Mouse (Mus musculus) CH12.LX (cell line): ENCODE data around the gene Hist1h2bf. TPM values are rescaled to one million over a fixed set of nuclear protein-coding genes. Genes with fewer than 3 reads are reported as not detected.

ENCODE experiments used
- DNase-seq: peaks from one replicate; pipeline ENCODE4 v3.0.0-alpha.2; 2013; ENCODE audit errors: extremely low read depth
- H3K27ac ChIP-seq: 2 replicates; pipeline ENCODE4 v1.5.1; 2012; ENCODE audit warnings: low read depth, mild to moderate bottlenecking, control low read depth, moderate library complexity; ENCODE audit not compliant: insufficient read depth
- H3K27me3 ChIP-seq: replicated peaks from 2 replicates; pipeline ENCODE3; 2012; ENCODE audit warnings: inconsistent platforms
- H3K36me3 ChIP-seq, 2 experiments: replicated peaks in 1 of 2; 2 replicates each; pipeline versions ENCODE3 to v1.6.1; 2012; ENCODE audit warnings: inconsistent platforms in 1 of 2, low read length in 1 of 2, mild to moderate bottlenecking in 1 of 2, mixed read lengths in 1 of 2, moderate library complexity in 1 of 2; ENCODE audit not compliant: control insufficient read depth in 1 of 2, insufficient read depth in 1 of 2
- H3K4me1 ChIP-seq, 2 experiments: 2 replicates each; pipeline ENCODE4 v1.6.1; 2012; ENCODE audit warnings: inconsistent platforms in 1 of 2, moderate library complexity in 1 of 2; ENCODE audit not compliant: insufficient read depth in 2 of 2, control insufficient read depth in 1 of 2
- H3K4me2 ChIP-seq: 2 replicates; pipeline ENCODE4 v1.6.1; 2012; ENCODE audit warnings: low read depth, mild to moderate bottlenecking, control low read depth; ENCODE audit not compliant: poor library complexity, insufficient read depth, severe bottlenecking
- H3K4me3 ChIP-seq, 3 experiments: fragments of 150-350 bp in 1 of 3; sonication (generic) in 1 of 3; replicated peaks in 1 of 3; 2 replicates each; pipeline versions ENCODE3 to v1.5.1; 2011 to 2012; ENCODE audit warnings: low read depth in 2 of 3, low read length in 2 of 3, mild to moderate bottlenecking in 2 of 3, moderate library complexity in 2 of 3, control low read depth in 1 of 3, improper control_type of control experiment in 1 of 3, inconsistent platforms in 1 of 3, mixed read lengths in 1 of 3; ENCODE audit not compliant: poor library complexity in 1 of 3
- H3K79me2 ChIP-seq: replicated peaks from 2 replicates; pipeline ENCODE4 v1.6.1; 2012; ENCODE audit warnings: mild to moderate bottlenecking, moderate library complexity; ENCODE audit not compliant: control insufficient read depth, poor library complexity, insufficient read depth, severe bottlenecking; ENCODE audit errors: extremely low read depth
- H3K9ac ChIP-seq: 2 replicates; pipeline ENCODE4 v1.6.1; 2012; ENCODE audit warnings: low read depth, mild to moderate bottlenecking, control low read depth, moderate library complexity; ENCODE audit not compliant: insufficient read depth
- H3K9me3 ChIP-seq: replicated peaks from 2 replicates; pipeline ENCODE3; 2012; ENCODE audit warnings: low read length, inconsistent platforms, mixed read lengths
- E2F4 ChIP-seq: IDR thresholded peaks from 2 replicates; pipeline ENCODE4 v1.6.1; 2011; ENCODE audit warnings: low read depth, low read length, improper control_type of control experiment; ENCODE audit not compliant: insufficient replicate concordance
- EP300 ChIP-seq: IDR thresholded peaks from 2 replicates; pipeline ENCODE4 v1.6.1; 2011; ENCODE audit warnings: low read length, improper control_type of control experiment
- ETS1 ChIP-seq: conservative IDR thresholded peaks from 2 replicates; pipeline ENCODE4 v1.6.1; 2012; ENCODE audit warnings: low read depth, mild to moderate bottlenecking, inconsistent platforms, low read length, improper control_type of control experiment, moderate library complexity
- GABPA ChIP-seq: IDR thresholded peaks from 2 replicates; pipeline ENCODE4 v1.6.1; 2012; ENCODE audit warnings: low read depth, low read length, improper control_type of control experiment, inconsistent platforms; ENCODE audit not compliant: insufficient replicate concordance
- HCFC1 ChIP-seq: IDR thresholded peaks from 2 replicates; pipeline ENCODE4 v1.6.1; 2012; ENCODE audit warnings: low read depth, mild to moderate bottlenecking, inconsistent platforms, low read length, improper control_type of control experiment
- JUND ChIP-seq: conservative IDR thresholded peaks from 2 replicates; pipeline ENCODE4 v1.6.1; 2011; ENCODE audit warnings: low read depth, low read length, improper control_type of control experiment
- MAZ ChIP-seq: IDR thresholded peaks from 2 replicates; pipeline ENCODE4 v1.6.1; 2012; ENCODE audit warnings: low read depth, mild to moderate bottlenecking, inconsistent platforms, low read length, improper control_type of control experiment, moderate library complexity
- MEF2A ChIP-seq: IDR thresholded peaks from 2 replicates; pipeline ENCODE4 v1.6.1; 2014; ENCODE audit warnings: low read depth, mild to moderate bottlenecking, inconsistent platforms, low read length, improper control_type of control experiment, borderline replicate concordance
- MYC ChIP-seq: IDR thresholded peaks from 2 replicates; pipeline ENCODE4 v1.6.1; 2011; ENCODE audit warnings: low read depth, mild to moderate bottlenecking, improper control_type of control experiment, low read length
- NELFE ChIP-seq: IDR thresholded peaks from 2 replicates; pipeline ENCODE4 v1.6.1; 2011; ENCODE audit warnings: low read depth, low read length, improper control_type of control experiment
- PAX5 ChIP-seq: IDR thresholded peaks from 2 replicates; pipeline ENCODE4 v1.6.1; 2012; ENCODE audit warnings: low read length, inconsistent platforms, mixed read lengths
- POLR2A ChIP-seq: IDR thresholded peaks from 2 replicates; pipeline ENCODE4 v1.6.1; 2011; ENCODE audit warnings: low read depth, mild to moderate bottlenecking, improper control_type of control experiment, low read length
- RAD21 ChIP-seq: IDR thresholded peaks from 2 replicates; pipeline ENCODE4 v1.6.1; 2011; ENCODE audit warnings: low read depth, mild to moderate bottlenecking, low read length, improper control_type of control experiment, moderate library complexity
- RCOR1 ChIP-seq: conservative IDR thresholded peaks from 2 replicates; pipeline ENCODE4 v1.6.1; 2012; ENCODE audit warnings: low read depth, mild to moderate bottlenecking, inconsistent platforms, low read length, improper control_type of control experiment
- TBP ChIP-seq: conservative IDR thresholded peaks from 2 replicates; pipeline ENCODE4 v1.6.1; 2011; ENCODE audit warnings: low read depth, low read length, improper control_type of control experiment
- TCF12 ChIP-seq: IDR thresholded peaks from 2 replicates; pipeline ENCODE4 v1.6.1; 2014; ENCODE audit warnings: low read depth, mild to moderate bottlenecking, inconsistent platforms, low read length, improper control_type of control experiment
- UBTF ChIP-seq: IDR thresholded peaks from 2 replicates; pipeline ENCODE4 v1.6.1; 2012; ENCODE audit warnings: low read depth, mild to moderate bottlenecking, inconsistent platforms, low read length, improper control_type of control experiment, moderate library complexity
- USF1 ChIP-seq: IDR thresholded peaks from 2 replicates; pipeline ENCODE4 v1.6.1; 2014; ENCODE audit warnings: low read depth, mild to moderate bottlenecking, inconsistent platforms, low read length, improper control_type of control experiment
- USF2 ChIP-seq: conservative IDR thresholded peaks from 2 replicates; pipeline ENCODE4 v1.6.1; 2011; ENCODE audit warnings: low read depth, low read length, improper control_type of control experiment
- ZC3H11A ChIP-seq: IDR thresholded peaks from 2 replicates; pipeline ENCODE4 v1.6.1; 2012; ENCODE audit warnings: low read depth, mild to moderate bottlenecking, inconsistent platforms, low read length, improper control_type of control experiment
- ZKSCAN1 ChIP-seq: IDR thresholded peaks from 2 replicates; pipeline ENCODE4 v1.6.1; 2012; ENCODE audit warnings: low read depth, inconsistent platforms, low read length, improper control_type of control experiment, borderline replicate concordance
- ZNF384 ChIP-seq: IDR thresholded peaks from 2 replicates; pipeline ENCODE4 v1.6.1; 2012; ENCODE audit warnings: low read depth, low read length, improper control_type of control experiment, inconsistent platforms
- dilution Hi-C: fragments of 300-500 bp; cut with MboI; formaldehyde crosslinking; loops from 2 replicates; pipeline ENCODE4 v1.14.3; 2020; ENCODE audit warnings: low sequenced_read_pairs; ENCODE audit not compliant: extremely low pct_unique_long_range_greater_than_20kb, extremely low pct_ligation_motif_present
- in situ Hi-C: fragments of 300-500 bp; cut with MboI; formaldehyde crosslinking; loops from 3 replicates; pipeline ENCODE4 v1.14.3; 2019; ENCODE audit warnings: low sequenced_read_pairs, low pct_ligation_motif_present, low pct_unique_long_range_greater_than_20kb, mixed read lengths
- polyA plus RNA-seq: library from polyadenylated mRNA; unstranded; fragments of >175 nt; gene quantifications from 2 replicates; pipeline ENCODE4 v1.2.1, GENCODE M21; 2012; ENCODE audit warnings: low read depth; ENCODE audit not compliant: insufficient read length
- total RNA-seq, 2 experiments: library from RNA; depleted of rRNA; stranded (reverse); fragments of 300-350 nt in 1 of 2; fragments of >200 nt in 1 of 2; gene quantifications; 2 replicates each; pipeline ENCODE4 v1.2.3; 2012 to 2014

Gene Hist1h2bf
- total and polyA plus RNA-seq, 3 experiments, result 1.7 to 1,243 (median 50.8) TPM

GRCm38 (mm10) chr13:23595622-23596372 lies 21.8 kb upstream of the Hist1h2bf start:
- no peak overlapping the region for H3K4me3 ChIP-seq
- in situ Hi-C loops (no loop called here), dilution Hi-C loops (no loop called here)
- H3K36me3 ChIP-seq, result no peaks in the 10 kb centered on the region
- no peak for DNase-seq
- no peaks in the 10 kb centered on the region for H3K27me3 ChIP-seq
- H3K4me2 ChIP-seq, result no peak overlapping the region
- H3K9me3 ChIP-seq, result no peaks in the 10 kb centered on the region
- no peak overlapping the region for H3K9ac ChIP-seq
- H3K4me1 ChIP-seq, result peaks cover 2 to 31% of the 10 kb centered on the region in 2 experiments; a peak in 3 of 4 replicates
- H3K27ac ChIP-seq, result no peak overlapping the region
- H3K79me2 ChIP-seq, result no peaks in the 10 kb centered on the region
- no peak for TF ChIP-seq NELFE
- TF ChIP-seq USF2, result no peak
- no peak for TF ChIP-seq PAX5
- no peak for TF ChIP-seq JUND
- TF ChIP-seq TCF12, result no peak
- TF ChIP-seq MAZ, result no peak
- TF ChIP-seq MEF2A, result no peak
- TF ChIP-seq E2F4, result no peak
- no peak for TF ChIP-seq GABPA
- no peak for TF ChIP-seq POLR2A
- no peak for TF ChIP-seq RCOR1
- no peak for TF ChIP-seq ZKSCAN1
- no peak for TF ChIP-seq EP300
- no peak for TF ChIP-seq MYC
- TF ChIP-seq HCFC1, result no peak
- TF ChIP-seq ETS1, result no peak
- TF ChIP-seq RAD21, result no peak
- TF ChIP-seq ZNF384, result no peak
- no peak for TF ChIP-seq UBTF
- TF ChIP-seq TBP, result no peak
- TF ChIP-seq, all 38 proteins: peak for 0

- dilution Hi-C loops (no loop called here), in situ Hi-C loops (no loop called here)
These were observed 21.2 kb upstream of the Hist1h2bf start for GRCm38 (mm10) chr13:23595185-23595584.

More at GRCm38 (mm10) chr13:23595185-23595584, 21.2 kb upstream of the Hist1h2bf start:
- Histone ChIP-seq H3K27me3 (no peaks in the 10 kb centered on the region), H3K4me2 (no peak overlapping the region), H3K4me3 (no peak overlapping the region), H3K9me3 (no peaks in the 10 kb centered on the region), H3K36me3 (no peaks in the 10 kb centered on the region), H3K4me1 (peaks cover 2 to 34% of the 10 kb centered on the region in 2 experiments; a peak in 3 of 4 replicates), H3K27ac (no peak overlapping the region), H3K9ac (no peak overlapping the region), H3K79me2 (no peaks in the 10 kb centered on the region)
- TF ChIP-seq USF1 (no peak), USF2 (no peak), ZC3H11A (no peak)
- no peak for DNase-seq
